Mouse (Mus musculus): Measurements from ENCODE around the gene Aspg.
A peak's percentile ranks its signal among the peaks of the same experiment; 100 is the strongest.

The Aspg gene

GRCm38 (mm10) chr12:112113710-112114109, 7.2 kb downstream of the Aspg start:
- peak; percentile 62 for DNase-seq (ENCODE audit: low read depth)

- no peak for DNase-seq (ENCODE audit: low read depth)
These were observed 10.5 kb downstream of the Aspg start for GRCm38 (mm10) chr12:112117006-112117405.

- DNase-seq (ENCODE audit: low read depth) = no peak
These were observed 11.2 kb downstream of the Aspg start for GRCm38 (mm10) chr12:112117649-112118048.

- DNase-seq (ENCODE audit: low read depth) = no peak
These were observed 14.7 kb downstream of the Aspg start for GRCm38 (mm10) chr12:112121188-112121587.

GRCm38 (mm10) chr12:112125903-112126302, 19.4 kb downstream of the Aspg start:
- no peak for DNase-seq (ENCODE audit: low read depth)

- no peak for DNase-seq (ENCODE audit: low read depth)
These were observed 20.6 kb downstream of the Aspg start for GRCm38 (mm10) chr12:112126931-112127635.

- DNase-seq (ENCODE audit: low read depth) = no peak
These were observed 22.0 kb downstream of the Aspg start for GRCm38 (mm10) chr12:112128526-112128925.

GRCm38 (mm10) chr12:112129300-112129856, 22.9 kb downstream of the Aspg start:
- peak; percentile 54 for DNase-seq (ENCODE audit: low read depth)

- DNase-seq (ENCODE audit: low read depth) = no peak
These were observed 23.8 kb downstream of the Aspg start for GRCm38 (mm10) chr12:112130161-112130860.

GRCm38 (mm10) chr12:112130957-112131356, 24.5 kb downstream of the Aspg start:
- DNase-seq (ENCODE audit: low read depth) = no peak

- DNase-seq (ENCODE audit: low read depth) = no peak
These were observed 33.8 kb downstream of the Aspg start for GRCm38 (mm10) chr12:112140231-112140630.

- no peak for DNase-seq (ENCODE audit: low read depth)
These were observed 34.3 kb downstream of the Aspg start for GRCm38 (mm10) chr12:112140745-112141144.

- no peak for DNase-seq (ENCODE audit: low read depth)
These were observed 34.8 kb downstream of the Aspg start for GRCm38 (mm10) chr12:112141300-112141699.

GRCm38 (mm10) chr12:112143116-112143832, 36.8 kb downstream of the Aspg start:
- DNase-seq (ENCODE audit: low read depth) = no peak

- no peak for DNase-seq (ENCODE audit: low read depth)
These were observed 37.3 kb downstream of the Aspg start for GRCm38 (mm10) chr12:112143833-112144201.

GRCm38 (mm10) chr12:112144377-112145115, 38.1 kb downstream of the Aspg start:
- no peak for DNase-seq (ENCODE audit: low read depth)

- DNase-seq (ENCODE audit: low read depth) = no peak
These were observed 38.9 kb downstream of the Aspg start for GRCm38 (mm10) chr12:112145211-112145874.

GRCm38 (mm10) chr12:112145875-112146651, 39.6 kb downstream of the Aspg start, which contains the start of gene Kif26a:
Gene Kif26a (plus strand): TSS chr12:112146208.
- no peak for DNase-seq (ENCODE audit: low read depth)

GRCm38 (mm10) chr12:112147365-112147764, 40.9 kb downstream of the Aspg start:
- DNase-seq (ENCODE audit: low read depth) = no peak

GRCm38 (mm10) chr12:112150011-112150410, 43.5 kb downstream of the Aspg start:
- no peak for DNase-seq (ENCODE audit: low read depth)

All from fibroblast of lung, adult 2 months (primary cell).